Mouse (Mus musculus): ENCODE measurements around the gene Cnga3. TPM values are rescaled to one million over a fixed set of nuclear protein-coding genes. Genes with fewer than 3 reads are reported as not detected.

Cnga3 gene
- polyA plus RNA-seq, 1 experiment from 2014 or later, result not detected

DNA sequence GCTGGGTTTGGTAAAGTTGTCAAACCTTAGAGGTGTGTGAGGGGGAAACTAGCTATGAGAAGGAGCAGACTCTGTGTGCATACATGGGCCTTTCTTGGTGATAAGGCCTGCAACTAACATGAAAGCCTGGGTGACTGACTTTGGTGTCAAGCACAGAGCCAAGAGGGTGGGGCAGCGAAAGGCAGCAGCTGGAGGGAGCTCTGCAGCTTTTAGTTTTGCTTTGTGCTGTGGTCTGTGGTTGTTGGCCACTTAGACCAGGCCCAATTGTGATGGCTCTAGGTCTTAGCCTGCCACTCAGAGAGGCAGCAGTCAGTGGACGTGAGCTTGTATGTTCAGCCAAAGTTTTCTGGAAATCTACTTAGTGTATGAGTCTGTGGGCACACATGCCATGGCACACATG lies 93.4 kb downstream of the Cnga3 start:
- Histone ChIP-seq H3K4me3 (ENCODE audit: low read depth, low read length) (no peak overlapping the region), H3K27me3 (ENCODE audit: control insufficient read depth, insufficient read depth, low read length) (no peaks in the 10 kb centered on the region), H3K9me3 (replicated peaks; ENCODE audit: control insufficient read depth, low read length) (no peaks in the 10 kb centered on the region), H3K27ac (ENCODE audit: low read depth, low read length) (no peak overlapping the region), H3K9ac (ENCODE audit: low read depth, low read length) (no peak overlapping the region), H3K4me1 (ENCODE audit: control insufficient read depth, insufficient read depth, low read length) (peaks cover 6% of the 10 kb centered on the region), H3K4me2 (no peak overlapping the region), H3K36me3 (ENCODE audit: control insufficient read depth, insufficient read depth, low read length) (no peaks in the 10 kb centered on the region)
- WGBS (ENCODE audit: insufficient replicate concordance), result 91% methylated on average over 2 of the region's 2 CpGs
- ATAC-seq (replicated peaks; ENCODE audit: insufficient number of reproducible peaks, low FRiP score, low TSS enrichment), result no peak

DNA sequence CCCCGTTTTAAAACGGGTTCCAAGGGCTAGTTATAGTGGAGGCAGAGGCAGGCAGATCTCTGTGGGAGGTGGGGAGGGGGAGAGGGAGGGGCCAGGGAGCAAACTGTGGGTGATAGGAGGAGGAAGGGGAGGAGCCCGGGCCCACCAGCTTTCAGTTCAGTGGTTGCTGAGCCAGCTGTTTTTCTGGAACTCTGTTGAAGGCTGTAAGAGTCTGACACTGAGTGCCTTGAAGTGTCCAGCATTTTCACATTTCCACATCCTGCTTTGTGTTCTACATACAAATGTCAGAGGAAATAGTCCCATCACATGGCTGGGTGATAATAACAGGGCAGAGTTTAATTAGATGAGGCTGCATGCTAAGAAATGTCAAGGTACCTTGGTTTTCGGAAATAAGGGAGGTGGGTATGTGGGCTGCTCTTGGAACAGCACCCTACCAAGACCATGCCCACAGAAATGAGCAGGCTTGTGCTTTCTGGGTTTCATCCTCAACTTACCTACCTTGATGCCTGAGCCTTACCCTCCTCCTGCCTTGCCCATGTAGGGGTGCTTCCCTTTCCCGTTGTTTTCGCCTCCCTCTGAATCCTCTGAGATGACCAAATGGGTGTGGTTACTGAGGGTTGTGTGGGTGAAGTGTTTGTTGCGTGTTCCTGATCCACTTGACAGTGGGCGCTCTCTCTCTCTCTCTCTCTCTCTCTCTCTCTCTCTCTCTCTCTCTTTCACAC lies 93.9 kb downstream of the Cnga3 start:
- Histone ChIP-seq H3K4me3 (ENCODE audit: low read depth, low read length) (no peak overlapping the region), H3K9ac (ENCODE audit: low read depth, low read length) (no peak overlapping the region), H3K27ac (ENCODE audit: low read depth, low read length) (no peak overlapping the region), H3K9me3 (replicated peaks; ENCODE audit: control insufficient read depth, low read length) (no peaks in the 10 kb centered on the region), H3K27me3 (ENCODE audit: control insufficient read depth, insufficient read depth, low read length) (no peaks in the 10 kb centered on the region), H3K4me1 (ENCODE audit: control insufficient read depth, insufficient read depth, low read length) (peaks cover 4% of the 10 kb centered on the region; the same call in 1 of the 2 replicates), H3K4me2 (no peak overlapping the region), H3K36me3 (ENCODE audit: control insufficient read depth, insufficient read depth, low read length) (no peaks in the 10 kb centered on the region)
- no peak for ATAC-seq (replicated peaks; ENCODE audit: insufficient number of reproducible peaks, low FRiP score, low TSS enrichment)
- WGBS (ENCODE audit: insufficient replicate concordance), result 79% methylated on average over 8 of the region's 8 CpGs

DNA sequence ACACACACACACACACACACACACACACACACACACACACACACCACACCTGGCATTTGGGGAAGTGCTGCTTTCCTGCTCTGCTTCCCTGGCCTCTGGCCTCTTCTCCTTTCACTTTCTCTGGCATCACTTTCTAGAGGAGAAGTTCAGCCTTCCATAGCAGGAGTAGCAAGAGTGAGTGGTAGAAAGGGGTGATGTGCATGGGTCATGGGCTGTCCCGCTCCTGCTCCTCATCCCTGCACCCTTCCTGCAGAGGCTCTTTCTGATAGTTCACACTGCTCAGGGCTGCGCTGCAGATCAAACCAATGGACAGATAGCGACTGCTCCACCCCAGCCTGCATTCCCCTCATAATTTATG lies 94.5 kb downstream of the Cnga3 start:
- H3K4me2 ChIP-seq, result no peak overlapping the region
- no peak overlapping the region for H3K9ac ChIP-seq (ENCODE audit: low read depth, low read length)
- no peaks in the 10 kb centered on the region for H3K36me3 ChIP-seq (ENCODE audit: control insufficient read depth, insufficient read depth, low read length)
- peaks cover 4% of the 10 kb centered on the region; the same call in 1 of the 2 replicates for H3K4me1 ChIP-seq (ENCODE audit: control insufficient read depth, insufficient read depth, low read length)
- ATAC-seq (replicated peaks; ENCODE audit: insufficient number of reproducible peaks, low FRiP score, low TSS enrichment), result no peak
- no peaks in the 10 kb centered on the region for H3K9me3 ChIP-seq (replicated peaks; ENCODE audit: control insufficient read depth, low read length)
- H3K4me3 ChIP-seq (ENCODE audit: low read depth, low read length), result no peak overlapping the region
- no peaks in the 10 kb centered on the region for H3K27me3 ChIP-seq (ENCODE audit: control insufficient read depth, insufficient read depth, low read length)
- H3K27ac ChIP-seq (ENCODE audit: low read depth, low read length), result no peak overlapping the region
- WGBS (ENCODE audit: insufficient replicate concordance), result 64% methylated on average over 3 of the region's 3 CpGs

DNA sequence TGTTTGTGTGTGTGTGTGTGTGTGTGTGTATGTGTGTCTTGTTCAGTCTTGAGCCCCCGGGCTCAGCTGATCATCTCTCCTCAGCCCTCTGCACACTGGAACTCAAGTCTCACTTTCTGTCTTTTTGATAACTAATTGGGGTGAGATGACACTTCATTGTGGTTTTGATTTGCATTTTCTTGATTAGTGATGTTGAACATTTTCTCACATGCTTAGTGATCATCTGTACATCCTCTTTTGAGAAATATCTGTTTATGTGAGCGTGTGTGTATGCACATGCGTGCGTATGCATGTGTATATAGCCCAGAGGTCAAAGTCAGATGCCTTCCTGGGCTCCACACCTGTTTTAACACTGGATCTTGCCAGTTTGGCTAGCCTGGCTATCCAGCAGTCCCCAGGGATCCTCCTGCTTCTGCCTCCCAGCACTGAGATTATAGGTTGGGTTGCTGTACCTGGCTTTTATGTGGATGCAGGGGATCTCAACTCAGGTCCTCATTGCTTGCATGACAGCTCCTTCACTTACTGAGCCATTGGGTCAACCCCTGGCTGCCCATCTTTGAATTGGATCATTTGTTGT lies 95.8 kb downstream of the Cnga3 start:
- no peaks in the 10 kb centered on the region for H3K9me3 ChIP-seq (replicated peaks; ENCODE audit: control insufficient read depth, low read length)
- 94% methylated on average over 4 of the region's 4 CpGs for WGBS (ENCODE audit: insufficient replicate concordance)
- no peak overlapping the region for H3K4me3 ChIP-seq (ENCODE audit: low read depth, low read length)
- H3K27ac ChIP-seq (ENCODE audit: low read depth, low read length), result no peak overlapping the region
- no peak for ATAC-seq (replicated peaks; ENCODE audit: insufficient number of reproducible peaks, low FRiP score, low TSS enrichment)
- no peak overlapping the region for H3K4me2 ChIP-seq
- H3K9ac ChIP-seq (ENCODE audit: low read depth, low read length), result no peak overlapping the region
- H3K4me1 ChIP-seq (ENCODE audit: control insufficient read depth, insufficient read depth, low read length), result peaks cover 13% of the 10 kb centered on the region
- H3K36me3 ChIP-seq (ENCODE audit: control insufficient read depth, insufficient read depth, low read length), result no peaks in the 10 kb centered on the region
- no peaks in the 10 kb centered on the region for H3K27me3 ChIP-seq (ENCODE audit: control insufficient read depth, insufficient read depth, low read length)

Other genes starting within 250 kb of the Cnga3 start
- 0.25 TPM in 1 of 2 replicates, not detected in the other for gene Vwa3b, start 187.8 kb upstream of the Cnga3 start, polyA plus RNA-seq (2014; fragmentation: Nextera tagmentation; extraction: Ambion mirVana)
- 12.7 and 13.3 TPM in 2 replicates for gene Inpp4a, start 85.4 kb downstream of the Cnga3 start, polyA plus RNA-seq (2014; fragmentation: Nextera tagmentation; extraction: Ambion mirVana)
- gene Coa5, start 215.7 kb downstream of the Cnga3 start, polyA plus RNA-seq (2014; fragmentation: Nextera tagmentation; extraction: Ambion mirVana), result 84.2 and 86.8 TPM in 2 replicates
- gene Unc50, start 215.7 kb downstream of the Cnga3 start, polyA plus RNA-seq (2014; fragmentation: Nextera tagmentation; extraction: Ambion mirVana), result 82.5 and 88.1 TPM in 2 replicates